Mouse (Mus musculus) retina, embryonic 14.5 days (tissue): Measurements from ENCODE around the gene Wdr38.
"Not testable (repeated sequence)": the region's sequence is repeated elsewhere in the genome, so short reads cannot be mapped to it uniquely, and the experiment has no call there.

Experiments
- DNase-seq: peaks from one replicate; pipeline ENCODE4 v3.0.0-alpha.2; 2015; ENCODE audit warnings: low spot score

Wdr38 gene

DNA sequence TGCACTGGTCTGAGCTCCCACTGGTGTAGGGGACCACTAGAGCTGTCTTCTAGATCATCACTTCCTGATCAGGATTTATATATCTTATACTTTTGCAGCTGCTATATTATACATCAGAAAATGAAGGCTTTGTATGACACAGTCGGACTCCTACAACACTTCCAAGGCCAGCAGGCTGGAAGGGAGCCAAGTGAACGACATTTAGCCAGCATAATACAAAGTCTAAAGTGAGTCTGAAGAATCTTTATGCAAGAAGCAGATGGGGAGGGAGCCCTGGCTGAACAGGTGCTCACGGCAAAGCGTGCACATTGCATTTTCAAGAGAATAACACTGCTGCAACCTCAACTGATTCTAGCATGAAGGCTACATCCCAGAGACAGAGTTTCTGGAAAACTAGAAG, 4.8 kb upstream of the Wdr38 start:
- DNase-seq, result no peak

DNA sequence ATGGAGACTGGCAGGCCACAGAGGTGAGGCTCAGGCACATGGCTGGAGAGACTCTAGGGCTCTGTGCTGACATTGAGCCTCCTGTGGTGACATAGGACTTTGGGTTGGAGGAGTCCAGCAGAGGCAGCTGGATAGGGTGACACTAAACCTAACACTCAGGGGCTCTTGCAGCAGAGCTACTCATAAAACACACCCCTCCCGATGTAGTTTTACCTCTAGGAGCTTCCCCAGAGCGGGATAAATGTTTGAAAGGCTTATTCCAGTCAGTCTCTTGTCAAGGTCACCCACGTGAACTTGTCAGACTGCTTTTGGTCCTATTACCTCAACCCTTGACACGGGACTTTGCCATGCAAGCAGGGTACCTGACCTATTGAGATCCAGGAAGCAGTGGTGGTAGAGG, 2.1 kb downstream of the Wdr38 start:
- DNase-seq, result no peak

DNA sequence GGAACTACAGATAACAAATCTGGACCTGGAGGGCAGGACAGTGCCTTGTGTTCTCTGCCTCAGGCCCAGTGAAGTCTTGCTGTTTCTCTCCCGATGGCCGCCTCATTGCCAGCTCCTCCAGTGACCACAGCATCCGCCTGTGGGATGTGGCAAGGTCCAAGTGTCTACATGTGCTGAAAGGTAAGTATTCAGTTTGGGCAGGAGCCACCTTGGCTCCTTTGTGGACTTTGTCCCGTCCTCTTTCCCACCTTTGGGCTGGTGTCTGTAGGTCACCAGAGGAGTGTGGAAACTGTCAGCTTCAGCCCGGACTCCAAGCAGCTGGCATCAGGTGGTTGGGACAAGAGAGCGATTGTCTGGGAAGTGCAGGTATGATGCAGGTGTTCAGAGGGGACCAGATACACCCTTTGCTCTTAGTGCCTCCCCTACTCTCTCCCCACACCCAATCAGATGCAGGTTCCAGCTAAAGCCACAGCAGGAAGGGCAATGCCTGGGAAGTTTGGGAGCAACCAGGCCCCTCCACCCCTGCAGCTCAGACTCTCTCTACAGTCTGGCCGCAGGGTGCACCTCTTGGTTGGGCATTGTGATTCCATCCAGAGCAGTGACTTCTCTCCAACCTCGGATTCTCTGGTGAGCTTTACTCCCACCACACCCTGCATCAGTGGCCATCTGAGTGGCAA, 2.8 kb downstream of the Wdr38 start:
- DNase-seq, result no peak

DNA sequence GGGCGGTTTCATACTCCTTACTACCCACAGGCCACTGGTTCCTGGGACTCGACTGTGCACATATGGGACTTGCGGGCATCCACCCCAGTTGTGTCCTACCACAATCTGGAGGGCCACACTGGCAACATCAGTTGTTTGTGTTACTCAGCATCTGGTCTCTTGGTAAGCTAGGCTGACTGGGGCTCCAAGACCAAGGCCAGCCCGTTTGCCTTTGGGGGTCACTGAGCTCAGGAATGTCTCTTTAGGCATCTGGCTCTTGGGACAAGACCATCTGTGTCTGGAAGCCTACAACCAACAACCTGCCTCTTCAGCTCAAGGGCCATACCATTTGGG, 3.3 kb downstream of the Wdr38 start:
- DNase-seq, result no peak

GRCm38 (mm10) chr2:39001866-39002265, 4.6 kb downstream of the Wdr38 start:
- DNase-seq, result no peak

DNA sequence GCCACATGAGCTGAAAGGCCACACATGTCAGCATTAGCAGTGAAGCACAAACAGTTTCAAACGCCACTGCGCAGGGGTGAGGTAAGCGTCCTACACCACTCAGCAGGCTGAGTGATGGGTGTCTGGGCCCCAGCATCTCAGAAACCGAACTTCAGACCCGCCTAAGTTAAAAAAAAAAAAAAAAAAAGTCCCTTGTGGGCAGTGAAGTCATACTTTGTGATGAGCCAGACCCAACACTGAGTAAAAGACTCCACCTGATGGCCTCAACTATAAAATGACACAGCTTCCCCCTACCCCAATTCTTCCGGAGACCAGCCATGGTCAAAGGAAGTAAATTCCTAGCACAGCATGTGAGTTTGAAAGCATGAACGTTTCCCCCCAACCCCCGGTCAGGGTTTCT, 5.8 kb downstream of the Wdr38 start:
- DNase-seq, result no peak

- DNase-seq, result no peak
Observed at GRCm38 (mm10) chr2:39003512-39003911, 6.2 kb downstream of the Wdr38 start.

DNA sequence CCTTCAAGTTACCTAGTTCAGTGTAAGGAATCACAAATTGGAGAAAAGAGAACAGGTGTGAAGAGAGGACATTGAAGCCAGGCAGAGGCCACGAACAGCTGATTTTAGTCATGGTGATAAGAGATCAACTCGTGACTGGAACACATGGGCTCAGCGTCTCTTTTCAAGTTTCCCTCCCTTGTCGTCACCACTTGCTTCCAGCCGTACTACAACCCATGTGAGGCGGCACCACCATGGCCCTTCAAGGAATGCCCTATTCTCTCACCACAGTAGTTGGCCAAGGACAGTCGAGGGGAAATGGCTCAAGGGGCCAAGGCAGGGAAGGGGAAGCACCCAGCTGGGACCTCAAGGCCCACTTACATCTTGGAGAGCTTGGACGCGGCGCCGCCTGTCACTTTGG, 7.1 kb downstream of the Wdr38 start:
- peak; percentile 51 for DNase-seq

GRCm38 (mm10) chr2:39004880-39005435, 7.7 kb downstream of the Wdr38 start, which contains the start of gene Arpc5l:
TSS of gene Arpc5l (plus strand) at chr2:39005348.
- peak; percentile 96 for DNase-seq

- DNase-seq, result peak; percentile 35
Observed at GRCm38 (mm10) chr2:39005574-39006079, 8.4 kb downstream of the Wdr38 start, which contains the start of gene Rpl35. TSS of gene Rpl35 (minus strand) at chr2:39005624.

DNA sequence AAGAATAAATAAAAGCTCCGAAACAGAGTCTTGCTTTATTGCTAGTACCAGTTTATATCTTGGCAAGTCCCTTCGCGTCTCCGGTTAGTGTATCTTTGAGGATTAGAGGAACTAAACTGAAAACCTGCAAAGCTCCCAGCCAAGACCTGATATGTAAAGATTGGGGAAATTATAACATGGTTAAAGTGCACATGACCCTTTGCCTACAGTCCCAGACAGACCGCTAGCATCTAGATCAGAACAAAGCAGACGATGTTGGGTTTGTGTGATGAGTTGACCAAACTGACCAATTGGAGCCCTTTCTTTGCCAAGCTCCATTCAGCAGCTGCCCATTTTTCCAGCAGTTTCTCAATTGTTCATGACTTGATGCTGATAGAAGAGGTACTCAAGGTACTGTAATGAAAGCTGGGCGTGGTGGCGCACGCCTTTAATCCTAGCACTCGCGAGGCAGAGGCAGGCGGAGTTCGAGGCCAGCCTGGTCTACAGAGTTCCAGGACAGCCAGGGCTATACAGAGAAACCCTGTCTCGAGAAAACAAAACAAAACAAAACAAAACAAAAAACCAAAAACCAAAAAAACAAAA, 9.0 kb downstream of the Wdr38 start:
- DNase-seq, result no peak

DNA sequence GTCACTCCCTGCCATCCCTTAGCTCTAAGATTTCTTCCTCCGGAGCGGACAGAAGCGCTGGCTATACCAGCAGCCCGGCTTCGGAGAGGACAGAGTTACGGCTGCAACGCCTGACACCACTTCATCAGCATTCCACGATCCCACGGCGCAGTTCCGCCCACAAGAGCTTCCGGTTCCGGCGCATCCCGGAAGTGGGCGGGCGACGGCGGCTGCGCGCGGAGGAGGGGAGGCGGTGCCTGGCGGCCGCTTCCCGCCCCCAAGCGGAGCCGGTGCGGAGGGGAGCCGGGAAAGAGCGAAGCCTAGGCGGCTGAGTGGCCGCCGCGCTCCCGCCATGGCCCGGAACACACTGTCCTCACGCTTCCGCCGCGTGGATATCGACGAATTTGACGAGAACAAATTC, 10.6 kb downstream of the Wdr38 start:
- DNase-seq, result peak; percentile 92

DNA sequence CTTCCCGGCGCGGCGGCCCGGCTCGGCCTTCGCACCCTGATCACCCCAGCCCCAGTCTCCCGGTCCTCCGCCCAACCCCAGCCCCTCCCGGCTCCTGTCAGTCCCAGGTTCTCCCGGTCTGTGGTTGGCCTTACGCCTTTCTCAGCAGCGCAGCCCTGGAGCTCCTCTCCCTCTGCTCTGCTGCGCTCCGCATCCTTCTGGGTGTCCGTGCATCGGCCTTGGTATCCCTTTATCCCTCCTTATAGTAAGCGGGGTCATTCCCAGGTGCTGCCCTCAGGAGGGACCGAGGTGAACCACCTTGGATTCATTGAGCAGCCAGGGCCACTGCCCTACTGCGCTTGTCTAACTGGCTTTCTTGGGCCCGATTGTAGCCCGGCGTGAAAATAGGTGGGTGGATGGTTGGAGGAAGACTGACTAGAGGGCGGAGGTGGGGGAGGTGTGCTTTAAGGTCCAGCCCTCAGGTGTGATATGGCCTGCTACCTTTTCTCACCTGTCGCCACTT, 11.1 kb downstream of the Wdr38 start:
- DNase-seq, result no peak

DNA sequence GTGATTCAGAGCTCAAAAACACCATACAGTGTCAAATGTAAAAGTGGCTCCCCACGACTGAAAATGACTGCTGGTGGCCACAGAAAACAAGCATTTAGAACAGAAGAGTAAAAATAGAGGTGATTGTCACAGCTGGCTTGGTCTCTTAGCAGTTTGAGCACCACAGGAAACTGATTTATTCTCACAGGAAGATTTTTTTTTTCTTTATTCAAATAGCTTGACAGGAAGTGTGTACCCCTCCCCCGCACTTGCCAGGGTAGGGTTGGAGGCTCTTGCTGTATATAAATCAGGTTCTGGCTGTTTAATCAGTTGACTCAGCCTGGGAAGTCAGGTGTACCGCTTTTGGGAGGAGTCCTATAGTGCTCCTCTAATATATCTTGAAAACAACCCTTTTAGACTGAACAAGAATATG, 11.7 kb downstream of the Wdr38 start:
- DNase-seq, result no peak

DNA sequence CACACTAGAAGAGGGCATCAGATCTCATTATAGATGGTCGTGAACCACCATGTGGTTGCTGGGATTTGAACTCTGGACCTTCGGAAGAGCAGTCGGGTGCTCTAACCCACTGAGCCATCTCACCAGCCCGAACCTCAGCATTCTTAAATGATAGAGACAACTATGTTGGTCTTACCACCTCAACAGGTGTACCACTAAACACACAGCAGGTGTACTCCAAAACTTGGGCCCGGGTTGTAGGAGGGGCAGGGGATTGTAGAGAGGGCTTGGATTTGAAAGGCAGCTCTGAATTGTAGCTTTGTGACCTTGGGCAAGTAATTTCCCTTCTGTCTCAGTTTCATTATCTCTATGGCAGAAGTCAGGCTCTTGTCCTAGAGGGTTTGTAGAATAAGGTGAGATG, 12.9 kb downstream of the Wdr38 start:
- not testable (repeated sequence) for DNase-seq

GRCm38 (mm10) chr2:39011264-39011663, 14.0 kb downstream of the Wdr38 start:
- no peak for DNase-seq

- no peak for DNase-seq
Observed at GRCm38 (mm10) chr2:39011971-39012370, 14.7 kb downstream of the Wdr38 start.

GRCm38 (mm10) chr2:39012768-39013279, 15.5 kb downstream of the Wdr38 start:
- DNase-seq, result no peak

DNA sequence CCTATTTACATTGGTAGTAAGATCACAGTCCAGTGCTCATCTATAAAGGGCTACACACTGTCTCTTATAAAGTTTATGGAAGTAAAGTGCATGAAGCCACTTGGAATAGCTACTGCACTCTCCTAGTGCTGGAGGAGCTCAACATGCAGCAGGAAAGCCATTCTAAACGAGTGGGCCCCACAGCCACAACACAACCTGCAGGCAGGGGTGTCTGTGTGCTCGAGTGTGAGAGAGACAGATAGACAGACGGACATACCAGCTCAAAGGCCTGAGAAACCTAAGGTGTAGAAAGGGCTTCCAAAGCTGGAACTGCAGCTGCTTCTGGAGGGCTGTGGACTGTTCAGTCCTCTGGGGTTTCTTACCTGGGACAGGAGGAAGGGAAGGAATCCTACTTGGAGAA, 19.3 kb downstream of the Wdr38 start:
- no peak for DNase-seq

GRCm38 (mm10) chr2:39020004-39020403, 22.7 kb downstream of the Wdr38 start:
- no peak for DNase-seq

- DNase-seq, result no peak
Observed at GRCm38 (mm10) chr2:39031611-39032010, 34.3 kb downstream of the Wdr38 start.

GRCm38 (mm10) chr2:39040215-39040614, 42.9 kb downstream of the Wdr38 start:
- DNase-seq, result no peak

GRCm38 (mm10) chr2:39048515-39048914, 51.2 kb downstream of the Wdr38 start:
- DNase-seq, result no peak
